Mouse (Mus musculus) E14TG2a.4 (cell line): Measurements from ENCODE around the gene Zfyve16.

Source experiments
- H3K27me3 ChIP-seq: 2 replicates; pipeline ENCODE4 v1.6.1; 2014; ENCODE audit warnings: low read length, control low read depth; ENCODE audit not compliant: insufficient read depth
- H3K36me3 ChIP-seq: 2 replicates; pipeline ENCODE4 v1.6.1; 2014; ENCODE audit warnings: low read length, control low read depth; ENCODE audit not compliant: insufficient read depth
- H3K4me1 ChIP-seq: replicated peaks from 2 replicates; pipeline ENCODE4 v1.6.1; 2014; ENCODE audit warnings: low read depth, low read length, control low read depth
- H3K4me3 ChIP-seq: replicated peaks from 2 replicates; pipeline ENCODE4 v1.5.1; 2014; ENCODE audit warnings: mild to moderate bottlenecking, low read length
- H3K9me3 ChIP-seq: 2 replicates; pipeline ENCODE4 v1.6.1; 2014; ENCODE audit warnings: low read length, control low read depth
- CTCF ChIP-seq: conservative IDR thresholded peaks from 2 replicates; pipeline ENCODE4 v1.5.1; 2014; ENCODE audit warnings: low read length
- NANOG ChIP-seq: IDR thresholded peaks from 2 replicates; pipeline ENCODE4 v1.6.1; 2014; ENCODE audit warnings: borderline replicate concordance, low read length, mixed read lengths
- POU5F1 ChIP-seq: IDR thresholded peaks from 2 replicates; pipeline ENCODE4 v1.6.1; 2014; ENCODE audit warnings: low read length, borderline replicate concordance

The Zfyve16 gene

GRCm38 (mm10) chr13:92490817-92491216, 39.9 kb downstream of the Zfyve16 start:
- Histone ChIP-seq H3K9me3 (no peaks in the 10 kb centered on the region), H3K4me3 (no peak overlapping the region), H3K36me3 (no peaks in the 10 kb centered on the region), H3K4me1 (peaks cover 16% of the 10 kb centered on the region), H3K27me3 (no peaks in the 10 kb centered on the region)
- TF ChIP-seq POU5F1 (no peak), NANOG (no peak)

- TF ChIP-seq CTCF (no peak), NANOG (no peak), POU5F1 (no peak)
- peak within 1 kb of the TSS; percentile 48 for H3K4me3 ChIP-seq
These were observed 46.7 kb downstream of the Zfyve16 start, which contains the start of gene Fam151b for GRCm38 (mm10) chr13:92483852-92484463. Gene Fam151b (minus strand): TSS chr13:92484015.

GRCm38 (mm10) chr13:92483348-92483747, 47.3 kb downstream of the Zfyve16 start:
- Histone ChIP-seq H3K4me3 (peak overlapping the region; percentile 48; the same call in 1 of the 2 replicates), H3K36me3 (no peaks in the 10 kb centered on the region), H3K4me1 (peaks cover 15% of the 10 kb centered on the region), H3K27me3 (no peaks in the 10 kb centered on the region), H3K9me3 (peaks cover 19% of the 10 kb centered on the region)
- no peak for TF ChIP-seq POU5F1
- TF ChIP-seq CTCF = peak; percentile 30; the same call in 1 of the 2 replicates
- no peak for TF ChIP-seq NANOG

More at GRCm38 (mm10) chr13:92483852-92484463, 46.7 kb downstream of the Zfyve16 start, which contains the start of gene Fam151b:
- H3K27me3 ChIP-seq = no peaks in the 10 kb centered on the region
- no peaks in the 10 kb centered on the region for H3K36me3 ChIP-seq
- H3K9me3 ChIP-seq = peaks cover 13% of the 10 kb centered on the region
- peaks cover 15% of the 10 kb centered on the region for H3K4me1 ChIP-seq

DNA sequence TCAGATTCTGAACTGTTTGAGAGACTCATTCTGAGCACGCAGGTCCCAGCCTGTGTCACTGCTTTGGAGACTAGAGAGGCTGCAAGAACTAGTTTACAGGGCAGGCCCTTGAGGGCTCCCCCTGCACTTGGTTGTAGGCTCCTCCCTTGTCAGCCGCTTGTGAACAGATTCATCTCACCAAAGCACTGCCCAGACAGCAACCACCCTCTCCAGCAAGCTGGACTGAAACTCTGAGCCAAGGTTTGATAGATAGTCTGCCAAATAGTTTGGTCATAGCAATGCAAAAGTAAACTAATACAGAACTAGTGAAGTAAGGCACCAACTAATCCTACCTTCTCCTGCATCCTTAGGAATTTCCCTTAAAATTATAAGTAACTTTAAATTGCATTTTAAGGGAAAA, 60.5 kb downstream of the Zfyve16 start:
- TF ChIP-seq NANOG (no peak), CTCF (no peak), POU5F1 (no peak)

DNA sequence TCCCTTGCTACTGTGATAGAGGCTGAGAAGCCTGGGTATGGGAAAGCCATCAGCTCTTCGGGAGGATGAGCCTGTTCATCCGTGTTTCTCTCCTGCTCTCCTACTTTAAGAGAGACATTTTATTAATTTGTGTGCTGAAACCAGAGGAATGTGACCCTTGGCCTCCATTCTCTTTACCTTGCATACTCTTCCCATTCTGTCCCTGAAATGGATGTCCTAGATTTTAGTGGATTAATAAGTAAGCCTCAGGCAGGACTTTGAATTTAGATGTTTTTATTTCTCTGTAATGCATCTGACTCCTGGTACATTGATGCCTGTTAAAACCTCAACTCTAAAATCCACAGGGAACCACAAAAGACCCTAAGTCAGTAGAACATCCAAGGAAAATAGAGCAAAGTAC, 61.3 kb downstream of the Zfyve16 start:
- TF ChIP-seq POU5F1 (no peak), CTCF (no peak), NANOG (no peak)
- H3K9me3 ChIP-seq = no peaks in the 10 kb centered on the region
- peaks cover 3% of the 10 kb centered on the region; the same call in 1 of the 2 replicates for H3K4me1 ChIP-seq
- no peaks in the 10 kb centered on the region for H3K36me3 ChIP-seq
- no peaks in the 10 kb centered on the region for H3K27me3 ChIP-seq
- no peak overlapping the region for H3K4me3 ChIP-seq

More for the DNA sequence above, 60.5 kb downstream of the Zfyve16 start:
- H3K4me1 ChIP-seq = peaks cover 3% of the 10 kb centered on the region; the same call in 1 of the 2 replicates
- no peak overlapping the region for H3K4me3 ChIP-seq
- H3K9me3 ChIP-seq = no peaks in the 10 kb centered on the region
- H3K36me3 ChIP-seq = no peaks in the 10 kb centered on the region
- H3K27me3 ChIP-seq = no peaks in the 10 kb centered on the region

DNA sequence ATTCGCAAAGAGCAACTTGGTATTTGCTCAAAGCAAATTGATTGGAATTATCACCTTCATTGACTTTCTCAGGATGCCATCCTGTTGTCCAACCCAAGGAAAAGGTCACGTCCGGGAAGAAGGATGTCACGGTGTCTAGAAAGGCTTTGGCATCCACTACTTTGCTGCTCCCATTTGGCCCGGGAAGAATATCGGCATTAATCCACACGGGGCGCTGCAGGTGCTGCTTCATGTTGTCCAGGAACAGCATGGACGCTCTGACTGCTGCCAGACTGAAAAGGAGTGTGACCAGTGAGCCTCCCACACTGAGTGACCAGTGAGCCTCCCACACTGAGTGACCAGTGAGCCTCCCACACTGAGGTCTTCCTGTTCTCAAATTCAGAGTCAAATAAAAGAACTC, 62.8 kb downstream of the Zfyve16 start:
- no peaks in the 10 kb centered on the region for H3K9me3 ChIP-seq
- no peaks in the 10 kb centered on the region for H3K27me3 ChIP-seq
- H3K36me3 ChIP-seq = no peaks in the 10 kb centered on the region
- TF ChIP-seq POU5F1 (no peak), CTCF (0 out of 2 replicates have a peak, but pooled peaks have one; percentile 14)
- H3K4me1 ChIP-seq = peaks cover 3% of the 10 kb centered on the region; the same call in 1 of the 2 replicates
- no peak overlapping the region for H3K4me3 ChIP-seq

- H3K27me3 ChIP-seq = no peaks in the 10 kb centered on the region
- no peak for TF ChIP-seq CTCF
- no peak for TF ChIP-seq NANOG
- no peak for TF ChIP-seq POU5F1
These were observed 66.0 kb downstream of the Zfyve16 start for GRCm38 (mm10) chr13:92464698-92465097.

DNA sequence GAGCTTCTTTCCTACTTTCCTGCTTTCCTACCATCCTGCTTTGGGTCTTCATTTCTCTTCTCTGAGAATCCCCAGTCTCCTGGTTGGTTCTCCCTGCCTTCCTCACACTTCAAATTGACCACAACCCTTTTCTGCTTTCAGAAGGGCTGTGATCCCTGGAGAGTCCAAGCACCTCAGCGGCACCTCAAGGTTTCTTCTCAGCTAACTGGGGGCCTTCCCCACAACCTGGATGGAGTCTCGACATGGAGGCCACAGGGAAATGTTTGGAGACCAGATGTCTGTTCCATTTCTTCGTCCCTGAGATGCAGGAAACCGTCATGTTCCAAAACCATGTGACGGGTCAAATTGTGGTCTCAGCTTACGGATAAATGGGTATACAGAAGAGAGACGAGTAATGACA, 83.8 kb downstream of the Zfyve16 start:
- peaks cover 3% of the 10 kb centered on the region; the same call in 1 of the 2 replicates for H3K27me3 ChIP-seq
- H3K4me3 ChIP-seq = no peak overlapping the region
- no peaks in the 10 kb centered on the region for H3K4me1 ChIP-seq
- no peaks in the 10 kb centered on the region for H3K36me3 ChIP-seq
- no peaks in the 10 kb centered on the region for H3K9me3 ChIP-seq
- TF ChIP-seq CTCF = no peak
- no peak for TF ChIP-seq POU5F1
- no peak for TF ChIP-seq NANOG

More at GRCm38 (mm10) chr13:92464698-92465097, 66.0 kb downstream of the Zfyve16 start:
- H3K4me1 ChIP-seq = peaks cover 3% of the 10 kb centered on the region; the same call in 1 of the 2 replicates
- H3K36me3 ChIP-seq = no peaks in the 10 kb centered on the region
- no peaks in the 10 kb centered on the region for H3K9me3 ChIP-seq
- no peak overlapping the region for H3K4me3 ChIP-seq

DNA sequence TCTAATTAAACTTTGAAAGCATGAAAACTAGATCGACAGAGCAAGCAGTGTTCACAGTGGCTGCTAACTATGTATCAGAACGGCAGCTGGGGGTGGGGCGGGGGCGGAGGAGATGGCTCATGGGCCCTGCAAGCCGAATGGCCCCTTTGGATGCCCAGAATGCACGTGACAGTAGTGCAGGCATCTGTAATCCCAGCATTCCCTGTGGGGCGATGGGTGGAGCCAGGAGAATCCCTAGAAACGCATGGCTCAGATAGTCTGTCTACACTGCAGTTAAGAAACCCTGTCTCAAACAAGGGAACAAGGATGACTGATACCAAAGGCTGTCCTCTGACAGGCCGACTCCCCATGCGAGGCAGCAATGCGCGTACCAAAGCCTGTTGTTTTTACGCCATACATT, 90.4 kb downstream of the Zfyve16 start:
- Histone ChIP-seq H3K4me1 (peaks cover 20% of the 10 kb centered on the region), H3K9me3 (no peaks in the 10 kb centered on the region), H3K4me3 (no peak overlapping the region), H3K36me3 (no peaks in the 10 kb centered on the region), H3K27me3 (peaks cover 17% of the 10 kb centered on the region)
- TF ChIP-seq CTCF = no peak
- TF ChIP-seq POU5F1 = no peak
- TF ChIP-seq NANOG = no peak
